Mouse (Mus musculus): ENCODE measurements around the gene Pax2.

GRCm38 (mm10) chr19:44858671-44859070 lies 102.8 kb downstream of the Pax2 start:
- TF ChIP-seq ETS1 (conservative IDR thresholded peaks at IDR 0.05; ENCODE audit: low read depth, low read length) (no peak), CTCF (conservative IDR thresholded peaks at IDR 0.05 in 1 of 2, IDR thresholded peaks at IDR 0.05 in 1 of 2; ENCODE audit: low read depth in 2 of 2, low read length in 2 of 2) (no peak), EP300 (IDR thresholded peaks at IDR 0.05; ENCODE audit: low read length) (no peak), E2F4 (IDR thresholded peaks at IDR 0.05; ENCODE audit: insufficient replicate concordance, low read depth, low read length) (no peak), POLR2A (IDR thresholded peaks at IDR 0.05; ENCODE audit: low read depth, low read length) (no peak), ZC3H11A (IDR thresholded peaks at IDR 0.05; ENCODE audit: low read depth, low read length) (no peak), IRF4 (IDR thresholded peaks at IDR 0.05; ENCODE audit: low read depth, low read length) (no peak), RAD21 (IDR thresholded peaks at IDR 0.05; ENCODE audit: low read depth, low read length) (no peak), MAFK (IDR thresholded peaks at IDR 0.05; ENCODE audit: insufficient replicate concordance, low read length) (no peak), TCF12 (IDR thresholded peaks at IDR 0.05; ENCODE audit: low read depth, low read length) (no peak), GABPA (IDR thresholded peaks at IDR 0.05; ENCODE audit: insufficient replicate concordance, low read depth, low read length) (no peak)

All from CH12.LX (cell line).